Mouse (Mus musculus) midbrain, embryonic 11.5 days (tissue): ENCODE data around the gene Pgm3. TPM values are rescaled to one million over a fixed set of nuclear protein-coding genes. Genes with fewer than 3 reads are reported as not detected.
A peak's percentile ranks its signal among the peaks of the same experiment; 100 is the strongest.
"Not testable (repeated sequence)": the region's sequence is repeated elsewhere in the genome, so short reads cannot be mapped to it uniquely, and the experiment has no call there.

ENCODE experiments used
- ATAC-seq: fragments of 200-750 bp; cut with Nextera tagmentation; 2 replicates; pipeline ENCODE4 v1.8.0; 2017; ENCODE audit warnings: moderate TSS enrichment, moderate library complexity; ENCODE audit not compliant: low FRiP score
- DNase-seq: peaks from one replicate; pipeline ENCODE4 v3.0.0; 2015; ENCODE audit warnings: low spot score; ENCODE audit errors: missing footprints
- H3K27ac ChIP-seq: fragments of 300-500 bp; sonication (generic); 2 replicates; pipeline ENCODE4 v1.5.1; 2014; ENCODE audit warnings: low read depth, low read length
- H3K27me3 ChIP-seq: fragments of 300-500 bp; sonication (generic); 2 replicates; pipeline ENCODE4 v1.6.1; 2014; ENCODE audit warnings: mild to moderate bottlenecking, low read length, moderate library complexity, mixed read lengths; ENCODE audit not compliant: control insufficient read depth, insufficient read depth
- H3K36me3 ChIP-seq: fragments of 300-500 bp; sonication (generic); 2 replicates; pipeline ENCODE4 v1.6.1; 2014; ENCODE audit warnings: mild to moderate bottlenecking, low read length, moderate library complexity, mixed read lengths; ENCODE audit not compliant: control insufficient read depth, insufficient read depth
- H3K4me1 ChIP-seq: fragments of 300-500 bp; sonication (generic); 2 replicates; pipeline ENCODE4 v1.6.1; 2014; ENCODE audit warnings: low read length; ENCODE audit not compliant: control insufficient read depth, insufficient read depth
- H3K4me2 ChIP-seq: fragments of 300-500 bp; sonication (generic); 2 replicates; pipeline ENCODE4 v1.6.1; 2014; ENCODE audit warnings: mild to moderate bottlenecking, moderate library complexity
- H3K4me3 ChIP-seq: fragments of 300-500 bp; sonication (generic); 2 replicates; pipeline ENCODE4 v1.5.1; 2014; ENCODE audit warnings: low read depth, low read length
- H3K9ac ChIP-seq: fragments of 300-500 bp; sonication (generic); 2 replicates; pipeline ENCODE4 v1.6.1; 2014; ENCODE audit warnings: low read length
- H3K9me3 ChIP-seq: fragments of 300-500 bp; sonication (generic); 2 replicates; pipeline ENCODE4 v1.6.1; 2016; ENCODE audit warnings: low read length; ENCODE audit not compliant: control insufficient read depth
- WGBS: fragments of 180-500 bp; shearing (Covaris S2); extraction: QIAGEN DNeasy Blood & Tissue Kit; methylation state at CpG from one replicate; pipeline ENCODE4 v1.1.7; 2014; 5-methylcytosine and 5-hydroxymethylcytosine counted together
- polyA plus RNA-seq: library from polyadenylated mRNA; unstranded; fragments of >200 nt; fragmentation: Nextera tagmentation; extraction: Ambion mirVana; gene quantifications from 2 replicates; pipeline ENCODE4 v1.2.1, GENCODE M21; 2014

The Pgm3 gene
- polyA plus RNA-seq = 34.8 and 38.1 TPM in 2 replicates

DNA sequence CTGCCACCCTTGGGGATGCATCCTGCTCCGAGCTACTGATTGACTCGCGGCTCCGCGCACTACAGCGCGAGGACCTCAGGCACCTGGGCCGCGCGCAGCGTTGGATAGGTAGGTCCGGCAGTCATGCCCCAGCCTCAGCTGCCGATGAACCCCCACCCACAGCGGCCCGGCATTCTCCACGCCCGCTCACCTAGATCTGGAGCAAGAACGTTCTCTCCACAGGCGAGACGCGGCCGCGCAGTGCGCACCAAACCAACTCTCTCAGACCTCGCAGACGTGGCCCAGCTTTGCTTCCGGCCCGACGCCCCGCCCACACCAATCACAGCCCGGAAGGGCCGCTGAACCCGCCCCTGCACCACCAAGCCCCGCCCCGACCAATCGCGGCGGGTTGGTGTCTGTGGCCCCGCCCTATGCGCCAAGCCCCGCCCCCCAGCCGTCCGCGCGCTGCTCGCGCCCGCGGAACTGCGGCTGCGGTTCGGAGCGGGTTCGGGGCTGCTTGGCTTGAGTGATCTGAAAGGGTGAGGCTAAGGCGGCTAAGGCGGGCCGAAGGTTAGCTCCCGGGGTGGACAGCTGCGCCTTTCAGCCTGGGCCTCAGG, at the start of gene Pgm3, which contains the start of gene Rwdd2a:
Gene Pgm3, minus strand, starts transcription at position 303 of the 596 bp plus-strand sequence.
Gene Rwdd2a, plus strand, starts transcription at position 452 of the 596 bp plus-strand sequence.
- peak within 1 kb of the TSS; percentile 99 for H3K4me2 ChIP-seq
- peak within 1 kb of the TSS; percentile 71 for H3K9ac ChIP-seq
- DNase-seq (peak; percentile 100), ATAC-seq (peak; percentile 99)
- H3K36me3 ChIP-seq = no peaks in the 10 kb centered on the region
- H3K4me3 ChIP-seq = peak within 1 kb of the TSS; percentile 74
- H3K4me1 ChIP-seq = peaks cover 11% of the 10 kb centered on the region; the same call in 1 of the 2 replicates
- WGBS = under 1% methylated on average over 59 of the region's 59 CpGs
- H3K27me3 ChIP-seq = no peaks in the 10 kb centered on the region
- H3K9me3 ChIP-seq = no peaks in the 10 kb centered on the region
- no peak within 1 kb of the TSS for H3K27ac ChIP-seq

DNA sequence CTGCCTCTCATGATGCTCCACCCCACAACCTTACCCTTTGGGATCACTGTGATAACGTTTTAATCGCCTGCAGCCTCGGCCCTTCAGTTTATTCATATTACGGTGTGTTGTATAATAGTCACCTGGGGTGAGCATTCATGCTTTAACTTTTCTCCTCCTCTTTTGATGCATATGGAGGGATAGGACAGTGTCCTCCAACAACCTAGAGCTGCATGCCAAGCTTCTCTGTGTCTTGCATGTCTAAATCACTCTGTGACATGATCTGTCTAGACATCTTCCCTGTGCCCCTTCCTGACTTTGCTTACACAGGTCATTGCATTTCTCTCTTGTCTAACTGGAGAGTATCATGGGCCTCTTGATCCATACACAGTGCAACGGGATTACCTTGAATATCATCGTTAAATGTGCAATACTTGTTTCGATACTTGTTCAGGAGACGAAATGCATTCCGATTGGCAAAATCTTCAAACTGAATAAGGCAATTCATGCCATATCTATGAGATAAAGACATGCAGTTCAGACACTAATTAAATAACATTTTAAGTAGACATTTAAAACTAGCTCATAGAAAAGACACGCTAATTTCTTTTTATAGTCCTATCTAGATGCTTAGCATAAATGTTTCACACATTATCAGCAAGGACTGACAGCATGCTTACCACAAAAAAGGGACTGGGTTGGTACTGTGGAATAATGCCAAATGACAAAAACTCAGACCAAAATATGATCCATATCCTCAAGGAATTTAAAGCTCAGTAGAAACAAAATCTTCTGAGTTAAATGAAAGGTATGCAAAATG, 47.9 kb upstream of the Pgm3 start:
- 75% methylated on average over 10 of the region's 10 CpGs for WGBS
- Histone ChIP-seq H3K36me3 (no peaks in the 10 kb centered on the region), H3K4me2 (no peak overlapping the region), H3K4me1 (no peaks in the 10 kb centered on the region), H3K4me3 (no peak overlapping the region), H3K27ac (no peak overlapping the region), H3K9me3 (no peaks in the 10 kb centered on the region), H3K9ac (no peak overlapping the region), H3K27me3 (no peaks in the 10 kb centered on the region)
- ATAC-seq (no peak), DNase-seq (no peak)

DNA sequence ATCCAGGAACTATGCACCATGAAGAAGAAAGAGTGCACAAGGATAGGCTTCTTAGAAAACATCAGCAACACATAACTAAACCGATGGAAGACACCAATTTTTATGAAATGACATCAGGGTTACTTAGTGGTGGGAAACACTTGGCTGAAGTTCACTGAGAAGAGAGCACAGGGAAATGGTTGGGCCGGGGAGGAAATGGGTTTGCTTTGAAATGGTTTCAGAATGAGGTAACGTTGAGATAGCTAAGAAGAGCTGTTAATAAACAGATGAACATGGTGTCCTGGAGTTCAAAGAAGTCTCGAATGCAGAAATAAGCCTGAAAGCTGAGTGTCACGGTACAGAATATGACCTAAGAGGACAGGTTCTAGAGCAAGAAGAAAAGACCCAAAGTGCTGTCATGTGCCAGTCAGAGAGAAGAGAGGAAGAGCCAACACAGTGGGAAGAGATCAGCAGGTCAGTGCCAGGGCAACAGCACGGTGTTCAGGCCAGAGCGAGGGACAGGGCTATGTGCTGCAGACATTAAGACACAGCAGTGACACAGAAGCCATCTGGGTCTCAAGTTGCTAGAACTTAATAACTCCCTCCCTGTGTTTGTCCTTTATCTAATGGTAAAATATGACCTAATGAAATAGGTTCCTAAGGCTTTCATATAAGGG, 46.3 kb upstream of the Pgm3 start:
- 78% methylated on average over 7 of the region's 7 CpGs for WGBS
- no peak for ATAC-seq
- no peak overlapping the region for H3K27ac ChIP-seq

DNA sequence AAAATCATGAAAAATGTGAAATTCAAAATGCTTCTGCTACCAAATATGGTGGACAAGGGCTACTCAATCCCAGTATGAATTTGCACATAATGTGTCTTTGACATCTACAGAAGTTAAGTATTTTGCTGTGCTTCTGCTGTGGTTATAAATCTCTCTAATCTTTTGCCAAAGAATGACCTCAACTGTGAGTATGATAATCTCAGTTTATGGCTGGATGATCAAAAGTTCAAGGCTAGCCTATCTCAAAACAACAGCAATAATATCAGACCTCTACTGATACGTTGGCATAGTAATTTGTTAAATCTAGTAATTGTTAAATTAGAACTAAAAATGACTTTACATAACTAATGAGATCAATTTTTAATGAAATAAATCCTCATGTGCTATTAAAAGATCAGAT, 44.1 kb upstream of the Pgm3 start:
- ATAC-seq = no peak
- DNase-seq = no peak
- 76% methylated on average over 1 of the region's 1 CpGs for WGBS
- no peak overlapping the region for H3K4me2 ChIP-seq
- no peak overlapping the region for H3K4me3 ChIP-seq
- no peak overlapping the region for H3K27ac ChIP-seq
- no peaks in the 10 kb centered on the region for H3K9me3 ChIP-seq
- no peaks in the 10 kb centered on the region for H3K27me3 ChIP-seq
- H3K36me3 ChIP-seq = no peaks in the 10 kb centered on the region
- no peak overlapping the region for H3K9ac ChIP-seq
- no peaks in the 10 kb centered on the region for H3K4me1 ChIP-seq

More for the DNA sequence above, 46.3 kb upstream of the Pgm3 start:
- H3K27me3 ChIP-seq = no peaks in the 10 kb centered on the region
- H3K4me2 ChIP-seq = no peak overlapping the region
- DNase-seq = no peak
- H3K9ac ChIP-seq = no peak overlapping the region
- H3K36me3 ChIP-seq = no peaks in the 10 kb centered on the region
- H3K4me1 ChIP-seq = no peaks in the 10 kb centered on the region
- no peak overlapping the region for H3K4me3 ChIP-seq
- no peaks in the 10 kb centered on the region for H3K9me3 ChIP-seq

DNA sequence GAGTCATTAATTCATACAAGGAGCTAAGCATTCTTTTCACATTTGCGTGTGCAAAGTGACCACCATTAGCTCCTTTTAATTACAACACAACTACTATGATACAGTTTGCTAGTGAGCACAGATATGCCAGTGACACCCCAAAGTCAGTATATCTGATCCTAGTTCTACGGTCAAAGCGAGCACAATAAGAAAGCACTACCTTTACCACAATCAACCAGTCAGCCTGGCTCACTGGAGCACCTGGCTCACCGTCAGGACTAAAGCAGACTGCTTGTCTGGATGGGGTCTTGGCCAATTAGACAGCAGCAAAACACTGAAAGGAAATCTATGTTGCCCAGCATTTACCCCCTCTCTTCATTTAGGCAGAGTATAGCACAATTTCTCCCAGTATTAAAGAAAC, 40.4 kb upstream of the Pgm3 start:
- Histone ChIP-seq H3K4me2 (no peak overlapping the region), H3K4me1 (no peaks in the 10 kb centered on the region), H3K4me3 (no peak overlapping the region), H3K9ac (no peak overlapping the region), H3K36me3 (no peaks in the 10 kb centered on the region), H3K27me3 (no peaks in the 10 kb centered on the region), H3K9me3 (no peaks in the 10 kb centered on the region), H3K27ac (no peak overlapping the region)
- 95% methylated on average over 4 of the region's 4 CpGs for WGBS
- ATAC-seq (no peak), DNase-seq (no peak)

DNA sequence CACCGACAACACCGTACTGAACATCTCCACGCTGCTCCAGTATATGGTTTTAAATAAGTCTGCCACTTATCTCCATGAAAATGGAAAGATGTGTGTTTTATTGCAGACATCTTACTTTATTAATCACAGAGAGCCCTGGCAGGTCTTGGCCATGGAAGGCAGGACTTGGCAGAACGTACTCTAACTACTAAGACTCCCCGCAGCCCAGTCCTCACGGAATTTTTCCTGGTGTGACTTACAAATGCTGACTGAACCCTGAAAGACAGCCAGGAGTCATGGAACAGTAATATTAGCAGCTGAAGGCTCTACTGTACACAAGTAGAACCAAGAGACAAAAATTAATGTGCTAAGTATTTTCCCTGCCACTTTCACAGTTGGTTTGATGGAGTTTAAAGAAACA, 34.1 kb upstream of the Pgm3 start:
- H3K36me3 ChIP-seq = no peaks in the 10 kb centered on the region
- no peak overlapping the region for H3K4me3 ChIP-seq
- WGBS = 92% methylated on average over 6 of the region's 6 CpGs
- no peak overlapping the region for H3K4me2 ChIP-seq
- H3K27ac ChIP-seq = no peak overlapping the region
- H3K9ac ChIP-seq = no peak overlapping the region
- H3K9me3 ChIP-seq = no peaks in the 10 kb centered on the region
- no peak for ATAC-seq
- DNase-seq = peak; percentile 39
- H3K27me3 ChIP-seq = no peaks in the 10 kb centered on the region
- H3K4me1 ChIP-seq = no peaks in the 10 kb centered on the region

DNA sequence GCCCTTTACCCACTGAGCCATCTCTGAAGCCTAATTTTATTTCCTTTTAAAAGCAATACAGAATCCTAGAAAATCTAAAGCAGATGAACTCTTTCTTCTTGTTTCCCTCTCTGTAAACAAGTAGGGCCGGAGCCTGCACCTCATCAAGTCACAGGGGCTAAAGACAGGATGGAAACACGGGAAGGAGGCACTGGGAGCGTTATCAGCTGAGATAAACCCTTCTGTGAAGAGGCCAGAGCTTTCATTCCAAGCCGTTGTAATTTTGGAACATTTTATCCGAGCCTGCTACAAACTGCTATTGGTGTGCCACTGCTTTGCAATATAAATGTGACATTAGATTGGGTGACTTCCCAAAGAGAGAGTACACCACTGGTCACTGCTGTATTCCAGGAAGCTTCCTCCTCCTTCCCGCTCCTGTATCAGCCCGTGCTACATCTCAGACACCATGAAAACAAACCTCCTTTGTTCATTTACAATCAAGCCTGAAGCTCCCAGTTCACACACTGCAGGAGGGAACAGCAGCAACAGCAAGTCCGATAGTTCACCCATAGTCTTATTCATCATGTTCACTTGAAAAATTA, 28.2 kb upstream of the Pgm3 start:
- no peaks in the 10 kb centered on the region for H3K4me1 ChIP-seq
- H3K4me3 ChIP-seq = no peak overlapping the region
- no peaks in the 10 kb centered on the region for H3K9me3 ChIP-seq
- H3K27ac ChIP-seq = no peak overlapping the region
- ATAC-seq = no peak
- DNase-seq = peak; percentile 28
- H3K9ac ChIP-seq = no peak overlapping the region
- H3K36me3 ChIP-seq = no peaks in the 10 kb centered on the region
- no peaks in the 10 kb centered on the region for H3K27me3 ChIP-seq
- 67% methylated on average over 8 of the region's 8 CpGs for WGBS
- no peak overlapping the region for H3K4me2 ChIP-seq

DNA sequence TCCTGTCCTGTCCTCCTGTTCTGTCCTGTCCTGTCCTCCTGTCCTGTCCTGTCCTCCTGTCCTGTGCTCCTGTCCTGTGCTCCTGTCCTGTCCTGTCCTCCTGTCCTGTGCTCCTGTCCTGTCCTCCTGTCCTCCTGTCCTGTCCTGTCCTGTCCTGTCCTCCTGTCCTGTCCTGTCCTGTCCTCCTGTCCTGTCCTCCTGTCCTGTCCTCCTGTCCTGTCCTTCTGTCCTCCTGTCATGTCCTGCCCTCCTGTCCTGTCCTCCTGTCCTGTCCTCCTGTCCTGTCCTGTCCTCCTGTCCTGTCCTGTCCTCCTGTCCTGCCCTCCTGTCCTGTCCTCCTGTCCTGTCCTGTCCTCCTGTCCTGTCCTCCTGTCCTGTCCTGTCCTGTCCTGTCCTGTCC, 25.3 kb upstream of the Pgm3 start:
- not testable (repeated sequence) for H3K27me3 ChIP-seq

DNA sequence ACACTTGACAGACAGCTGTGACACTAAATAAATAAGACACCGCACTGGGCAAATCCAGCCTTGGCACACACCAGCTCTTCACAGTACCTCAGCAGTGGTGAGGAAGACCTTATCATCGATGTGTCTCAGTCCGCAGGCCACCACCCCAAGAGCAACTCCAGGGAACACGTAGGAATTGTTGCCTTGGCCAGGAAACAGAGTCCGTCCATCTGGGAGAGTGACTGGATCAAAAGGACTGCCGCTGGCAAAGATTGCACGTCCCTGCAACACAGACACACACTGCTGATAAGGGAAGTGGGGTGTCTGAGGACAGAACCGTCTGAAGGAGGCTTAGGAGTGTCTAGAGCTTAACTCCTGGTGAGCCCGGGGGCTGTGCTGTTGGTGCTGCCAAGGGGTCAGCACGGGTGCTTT, 22.7 kb upstream of the Pgm3 start:
- not testable (repeated sequence) for H3K4me1 ChIP-seq, ATAC-seq, H3K36me3 ChIP-seq, H3K9me3 ChIP-seq, H3K9ac ChIP-seq, H3K4me3 ChIP-seq, H3K27me3 ChIP-seq, H3K27ac ChIP-seq, H3K4me2 ChIP-seq
- 70% methylated on average over 10 of the region's 10 CpGs for WGBS
- peak; percentile 70 for DNase-seq

More for the DNA sequence above, 25.3 kb upstream of the Pgm3 start:
- DNase-seq = peak; percentile 51
- not testable (repeated sequence) for H3K27ac ChIP-seq, H3K9me3 ChIP-seq, H3K36me3 ChIP-seq, H3K4me2 ChIP-seq, ATAC-seq, H3K4me1 ChIP-seq, H3K4me3 ChIP-seq, H3K9ac ChIP-seq
